Mouse (Mus musculus) spleen, adult 10 weeks (tissue): ENCODE results near the gene Nol6. TPM values are rescaled to one million over a fixed set of nuclear protein-coding genes. Genes with fewer than 3 reads are reported as not detected.

Source experiments
- polyA plus RNA-seq: library from polyadenylated mRNA; stranded (reverse); fragments of 350-450 nt; fragmentation: Illumina TruSeq; extraction: RNeasy Lipid Tissue Mini Kit (QIAGEN cat#74804); gene quantifications from one replicate; pipeline ENCODE4 v1.2.3, GENCODE M21; 2015; ENCODE audit warnings: low replicate concordance; ENCODE audit not compliant: insufficient read depth

The Nol6 gene
- polyA plus RNA-seq, result 11.7 TPM

GRCm38 (mm10) chr4:41124180-41124951, at the start of gene Nol6:
Gene Nol6 (minus strand): TSS chr4:41124455.

DNA sequence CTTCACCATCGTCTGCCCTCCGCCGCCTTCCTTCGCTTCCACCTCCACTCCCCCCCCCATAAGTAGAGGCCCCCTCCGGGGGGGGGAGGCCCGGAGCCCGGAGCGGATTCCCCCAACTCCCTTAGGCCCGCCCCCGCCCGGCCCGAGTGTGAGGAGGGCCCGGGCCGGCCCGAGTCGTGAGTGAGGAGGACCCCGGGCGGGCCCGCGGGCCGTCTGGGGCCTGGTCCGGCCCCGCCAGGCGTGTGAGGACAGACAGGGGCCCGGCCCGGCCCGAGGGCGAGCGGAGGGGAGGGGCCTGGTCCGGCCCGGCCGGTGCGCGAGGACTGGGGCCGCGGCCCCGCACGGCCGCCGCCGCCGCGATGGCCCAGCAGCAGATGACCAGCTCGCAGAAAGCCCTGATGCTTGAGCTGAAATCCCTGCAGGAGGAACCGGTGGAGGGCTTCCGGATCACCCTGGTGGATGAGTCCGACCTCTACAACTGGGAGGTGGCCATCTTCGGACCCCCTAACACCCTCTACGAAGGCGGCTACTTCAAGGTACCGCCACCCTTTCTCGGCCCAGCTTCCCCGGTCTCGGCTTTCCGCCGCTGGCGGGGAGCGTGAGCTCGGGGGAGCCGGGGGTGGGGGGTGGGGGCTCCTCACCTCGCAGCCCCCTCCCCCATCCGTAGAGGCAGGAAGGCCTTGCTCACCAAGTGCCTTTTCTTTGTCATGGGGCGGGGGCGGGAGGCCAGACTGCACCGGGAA, 11.6 kb upstream of the Nol6 start, which contains the start of gene Ube2r2:
Ube2r2 (plus strand) TSS at position 33 of the 743 bp plus-strand sequence.

GRCm38 (mm10) chr4:41097871-41098576, 26.2 kb downstream of the Nol6 start, which contains the start of gene Aqp3:
Gene Aqp3 (minus strand): TSS chr4:41098183.

Other genes with a start within 250 kb of the Nol6 start
- not detected for gene Spink4, start 204.4 kb downstream of the Nol6 start, polyA plus RNA-seq
- 119 TPM for gene Bag1, start 176.2 kb downstream of the Nol6 start, polyA plus RNA-seq
- gene Chmp5, start 176.0 kb downstream of the Nol6 start, polyA plus RNA-seq, result 102 TPM
- 109 TPM for gene Nfx1, start 153.5 kb downstream of the Nol6 start, polyA plus RNA-seq
- 0.18 TPM for gene Aqp7, start 76.3 kb downstream of the Nol6 start, polyA plus RNA-seq
- 1.0 TPM for gene Aqp3, start 26.3 kb downstream of the Nol6 start, polyA plus RNA-seq
- gene Ube2r2, start 11.3 kb upstream of the Nol6 start, polyA plus RNA-seq, result 209 TPM
- gene Ubap2, start 150.7 kb upstream of the Nol6 start, polyA plus RNA-seq, result 28.3 TPM
- gene Dcaf12, start 190.4 kb upstream of the Nol6 start, polyA plus RNA-seq, result 92.7 TPM
- gene Ubap1, start 224.5 kb upstream of the Nol6 start, polyA plus RNA-seq, result 58.5 TPM